Mouse (Mus musculus) B cell, adult 2 months (primary cell): ENCODE data around the gene Pglyrp1.
"Not testable (repeated sequence)": the region's sequence is repeated elsewhere in the genome, so short reads cannot be mapped to it uniquely, and the experiment has no call there.

ENCODE experiments used
- DNase-seq, 2 experiments: peaks; one replicate each; pipeline ENCODE4 v3.0.0; 2022

Gene Pglyrp1

DNA sequence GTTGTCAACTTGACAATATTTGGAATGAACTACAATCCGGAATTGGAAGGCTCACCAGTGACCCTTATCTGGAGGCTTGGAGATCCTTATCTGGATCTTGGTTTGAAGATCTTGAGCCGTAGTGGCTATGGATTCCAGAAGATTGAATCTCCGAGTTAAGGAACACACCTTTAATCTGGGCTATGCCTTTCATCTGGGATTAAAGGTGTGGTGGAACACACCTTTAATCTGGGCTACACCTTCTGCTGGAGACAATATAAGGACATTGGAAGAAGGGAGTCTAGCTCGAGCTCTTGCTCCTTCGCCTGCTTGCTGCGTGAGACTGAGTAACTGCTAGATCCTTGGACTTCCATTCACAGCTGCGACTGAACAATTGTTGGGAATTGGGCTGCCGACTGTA, at the start of gene Pglyrp1:
Gene Pglyrp1, plus strand, starts transcription at position 301 of the 400 bp plus-strand sequence.
- not testable (repeated sequence) for DNase-seq

DNA sequence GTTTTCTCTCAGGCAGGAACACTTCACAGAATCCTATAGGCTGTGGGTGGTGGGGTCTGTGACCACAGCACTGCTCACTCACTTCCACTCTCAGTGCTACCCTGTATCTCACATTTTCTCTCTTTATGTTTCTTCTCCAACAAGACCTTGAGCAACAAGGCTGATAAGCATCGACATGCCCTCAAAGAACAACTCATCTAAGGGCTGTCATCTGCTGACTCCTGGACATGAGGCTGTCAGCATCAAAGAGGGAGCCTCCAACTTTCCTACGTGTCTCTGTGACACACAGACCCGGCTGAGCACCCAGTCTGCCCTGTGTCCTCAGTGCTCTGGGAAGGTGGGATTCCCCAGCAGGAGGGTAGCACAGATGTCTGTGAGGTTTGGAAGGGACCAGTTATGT, 49.6 kb upstream of the Pglyrp1 start, which contains the start of gene Psg17:
Gene Psg17, minus strand, starts transcription at position 101 of the 400 bp plus-strand sequence.
- DNase-seq, result no peak

DNA sequence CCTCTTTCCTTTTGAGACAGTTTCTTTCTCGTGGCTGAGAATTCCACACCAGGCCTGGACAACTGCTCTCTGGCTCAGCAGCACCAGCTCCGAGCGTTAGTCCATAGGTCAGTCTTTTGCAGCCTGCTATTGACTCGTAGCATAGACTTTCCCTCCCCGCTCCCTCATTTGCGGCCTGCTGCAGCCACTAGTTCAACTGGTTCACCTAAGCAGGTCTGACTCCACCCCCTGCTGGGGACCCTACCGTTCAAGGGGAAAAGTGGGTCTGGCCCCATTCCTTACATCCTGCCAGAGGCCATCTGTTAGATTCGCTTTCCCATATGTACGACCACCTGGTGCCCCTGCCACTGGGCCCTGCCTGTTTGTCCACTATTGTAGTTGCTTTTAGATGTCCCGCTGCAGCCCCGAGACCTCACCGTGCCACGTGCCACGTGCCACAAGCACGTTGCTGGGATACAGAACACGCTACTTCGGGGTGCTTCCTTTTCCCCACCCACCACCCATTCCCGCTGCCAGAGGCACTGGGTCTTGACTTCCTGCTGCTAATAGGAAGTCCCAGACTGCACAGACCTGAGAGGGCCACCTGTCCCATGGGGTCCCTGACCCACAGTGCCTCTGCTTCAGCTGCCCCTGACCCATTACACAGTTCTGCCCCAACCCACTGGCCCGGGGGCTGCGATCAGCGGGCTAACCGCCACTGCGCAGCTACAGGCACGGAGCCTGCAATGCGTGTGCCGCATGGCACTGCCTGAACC, 43.2 kb upstream of the Pglyrp1 start:
- no peak for DNase-seq

DNA sequence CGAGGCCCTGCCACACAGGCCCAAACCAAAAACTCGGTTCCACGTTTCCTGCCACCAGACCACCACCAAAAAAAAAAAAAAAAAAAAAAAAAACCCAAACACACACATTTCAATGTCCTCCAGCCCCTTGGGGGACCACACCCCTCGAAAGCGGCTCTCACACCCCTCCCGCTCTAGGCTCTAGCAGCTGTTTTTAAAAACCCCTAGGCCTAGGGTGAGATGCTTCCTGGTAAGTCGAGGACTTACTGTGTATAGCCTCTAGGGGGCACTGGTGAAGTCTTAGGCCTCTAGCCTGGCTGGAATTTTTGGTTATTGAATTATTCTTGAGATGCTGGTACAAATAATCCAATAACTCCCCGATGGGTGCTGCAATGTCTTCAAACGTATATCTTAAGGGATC, 42.5 kb upstream of the Pglyrp1 start:
- no peak for DNase-seq

DNA sequence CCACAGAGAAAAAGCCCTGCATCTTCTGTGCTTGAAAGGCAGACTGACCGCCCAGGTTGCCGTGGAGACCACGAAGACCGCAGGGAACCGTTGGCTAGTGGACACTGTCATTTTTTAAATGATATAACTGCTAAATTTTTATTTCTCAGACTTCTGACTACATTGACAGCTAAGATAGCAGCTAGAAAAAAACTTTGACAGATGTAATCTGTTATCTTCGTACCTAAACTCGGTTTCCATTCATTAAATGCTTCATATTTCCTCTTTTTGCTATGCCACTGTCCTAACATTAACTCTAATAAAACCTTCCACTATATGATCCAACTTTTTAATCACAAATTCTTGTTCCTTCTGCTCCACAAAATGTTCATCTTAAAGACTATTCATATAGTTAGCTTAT, 41.6 kb upstream of the Pglyrp1 start:
- DNase-seq, result no peak

DNA sequence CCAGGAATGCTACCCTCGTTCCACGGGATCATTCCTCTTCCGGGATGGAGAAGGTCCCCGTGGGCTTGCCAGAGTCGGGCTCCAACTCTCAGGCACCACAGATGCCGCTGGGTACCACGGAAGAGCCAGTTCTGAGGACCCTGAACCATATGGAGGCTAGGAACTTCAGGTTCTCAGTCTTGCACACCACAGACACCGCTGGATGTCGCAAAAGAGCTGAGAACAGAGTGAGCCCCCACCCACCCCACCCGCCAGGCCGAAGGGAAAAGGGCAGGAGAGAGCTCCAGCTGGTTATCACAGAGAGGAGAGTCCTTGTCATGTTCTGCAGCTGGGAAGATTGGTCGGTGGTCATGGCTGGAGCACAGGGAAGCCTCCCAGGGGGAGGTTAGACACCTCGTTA, 38.8 kb upstream of the Pglyrp1 start:
- DNase-seq, result no peak

DNA sequence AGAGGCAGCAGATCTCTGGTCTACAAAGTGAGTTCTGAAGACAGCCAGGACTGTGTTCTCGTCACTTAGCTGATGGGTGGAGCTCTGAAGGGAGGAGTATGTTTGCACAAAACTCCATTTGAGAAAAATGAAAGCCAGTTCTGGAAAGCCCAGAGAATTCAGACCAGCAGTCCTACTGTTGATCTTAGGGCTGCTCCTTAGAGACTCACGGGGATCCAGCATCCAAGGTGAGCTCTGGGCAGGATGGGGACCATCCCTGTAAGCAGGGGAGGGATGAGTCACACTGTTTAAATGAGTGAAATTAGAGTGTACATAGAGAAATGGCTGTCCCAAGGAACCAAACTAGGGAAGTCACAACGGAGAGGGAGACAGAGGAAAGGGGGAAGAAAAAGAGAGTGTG, 31.3 kb upstream of the Pglyrp1 start, which contains the start of gene Mill2:
Gene Mill2, plus strand, starts transcription at position 102 of the 400 bp plus-strand sequence.
- DNase-seq, result no peak

DNA sequence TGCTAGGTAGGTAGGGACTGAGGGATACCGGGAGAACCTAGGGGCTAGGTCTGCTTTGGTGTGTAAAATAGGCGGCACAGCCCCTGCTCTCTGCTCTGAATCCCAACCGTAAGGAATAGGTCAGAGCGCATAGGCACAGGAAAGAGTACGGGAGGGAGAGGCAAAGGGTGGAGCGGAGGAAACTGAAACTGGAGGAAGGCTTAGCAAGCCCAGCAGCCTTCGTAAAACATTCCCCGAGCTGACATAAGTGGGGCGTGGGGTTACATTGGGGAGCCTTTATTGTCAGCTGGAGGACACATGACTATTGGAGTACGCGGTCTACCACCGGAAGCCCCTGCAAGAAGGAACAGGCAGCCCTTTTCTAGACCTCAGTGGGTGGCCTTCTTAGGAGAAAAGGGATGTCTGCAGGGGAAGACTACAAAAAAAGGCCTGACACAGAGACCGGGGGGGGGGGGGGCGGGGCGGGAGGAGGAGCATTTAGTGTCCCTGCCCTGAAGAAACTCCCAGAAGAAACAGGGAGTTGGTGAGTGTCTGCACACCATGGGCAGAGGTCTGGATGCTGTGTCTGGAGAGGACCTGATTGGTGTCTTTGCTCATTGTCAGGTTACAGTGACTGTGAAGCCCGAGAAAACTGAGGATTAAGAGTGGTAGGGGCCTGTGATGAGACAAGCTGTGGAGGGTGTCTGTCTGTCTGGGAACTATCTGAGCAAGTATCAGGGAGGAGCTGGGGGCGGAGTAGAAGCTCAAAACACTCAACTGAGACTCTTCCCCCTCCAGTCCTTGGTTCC, 30.6 kb upstream of the Pglyrp1 start:
- no peak for DNase-seq

DNA sequence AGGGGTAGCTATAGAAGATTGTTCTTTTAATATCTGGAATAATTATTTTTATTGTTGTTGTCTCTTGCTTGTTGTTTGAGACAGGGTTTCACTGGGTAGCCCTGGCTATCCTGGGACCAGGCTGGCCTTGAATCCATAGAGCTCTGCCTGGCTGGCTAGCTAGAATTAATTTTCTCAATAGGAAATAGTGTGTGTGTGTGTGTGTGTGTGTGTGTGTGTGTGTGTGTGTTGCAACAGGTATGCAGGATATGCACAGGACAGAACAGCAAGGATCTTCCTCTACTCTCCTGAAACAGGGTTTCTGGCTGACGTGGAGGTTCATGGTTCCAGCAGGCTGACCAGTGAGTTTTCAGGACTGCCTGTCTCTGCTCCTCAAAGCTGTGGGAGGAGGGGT, 30.0 kb upstream of the Pglyrp1 start:
- DNase-seq, result no peak

DNA sequence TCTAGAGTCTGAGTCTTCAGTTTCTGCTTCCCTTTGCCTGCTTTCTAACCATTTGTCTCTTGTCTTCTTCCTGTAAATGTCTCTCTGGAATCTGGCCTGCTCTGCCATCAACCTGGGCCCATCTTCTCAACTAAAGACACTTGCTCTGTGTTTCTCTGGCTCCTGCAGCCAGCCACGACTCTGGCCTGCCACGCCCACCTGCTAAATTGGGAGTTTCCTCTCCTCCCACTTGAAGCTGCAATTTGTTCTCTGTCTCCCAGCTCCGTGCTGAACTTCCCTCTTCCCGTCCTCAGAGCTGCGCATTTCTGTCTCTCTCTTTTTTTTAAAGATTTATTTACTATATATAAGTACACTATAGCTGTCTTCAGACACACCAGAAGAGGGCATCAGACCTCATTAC, 26.3 kb upstream of the Pglyrp1 start:
- DNase-seq, result no peak

DNA sequence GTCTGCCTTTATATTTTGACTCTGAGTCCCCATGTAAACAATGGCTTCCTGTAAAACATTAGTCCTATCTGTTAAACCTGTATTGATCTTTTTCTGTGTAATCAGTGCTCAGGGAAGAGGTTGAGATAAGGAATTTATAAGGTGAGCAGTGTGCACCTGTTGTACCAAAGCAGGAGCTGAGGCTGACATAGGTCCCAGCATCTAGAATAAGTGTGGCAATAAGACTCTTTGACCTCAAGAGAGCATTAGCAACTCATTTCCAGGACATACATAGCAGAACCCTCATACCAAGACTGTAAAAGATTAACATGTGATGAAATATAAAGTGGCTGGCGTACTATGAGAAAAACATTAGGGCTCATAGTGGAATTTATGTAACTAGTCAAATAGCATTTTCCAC, 22.7 kb upstream of the Pglyrp1 start:
- DNase-seq, result no peak

DNA sequence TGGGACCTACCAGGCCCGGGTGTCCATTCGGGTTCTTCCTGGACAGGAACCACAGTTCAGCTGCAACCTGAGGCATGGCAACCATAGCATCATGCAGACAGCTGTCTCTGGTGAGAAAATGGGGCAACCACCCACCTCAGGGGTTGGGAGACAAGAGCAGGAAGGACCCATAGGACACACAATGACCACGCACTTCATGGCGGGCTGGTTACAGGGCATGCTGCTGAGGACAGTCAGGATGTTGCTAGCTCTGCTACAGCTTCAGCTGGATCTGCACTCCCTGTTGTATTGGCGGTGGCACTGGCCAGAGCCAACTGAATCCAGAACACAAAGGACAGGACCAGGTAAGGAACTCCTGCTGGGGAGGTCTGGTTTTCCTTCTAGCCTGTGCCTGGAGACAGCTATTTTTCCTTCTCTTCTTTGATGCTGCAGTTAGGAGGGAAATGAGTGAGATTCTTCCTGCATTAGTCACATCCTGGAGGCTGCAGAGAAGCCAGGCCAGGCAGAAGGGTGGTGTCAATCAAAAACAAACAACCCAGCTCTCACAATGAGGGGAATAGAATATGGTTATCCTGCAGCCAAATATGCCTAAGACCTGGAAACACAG, 12.7 kb upstream of the Pglyrp1 start:
- DNase-seq, result no peak

DNA sequence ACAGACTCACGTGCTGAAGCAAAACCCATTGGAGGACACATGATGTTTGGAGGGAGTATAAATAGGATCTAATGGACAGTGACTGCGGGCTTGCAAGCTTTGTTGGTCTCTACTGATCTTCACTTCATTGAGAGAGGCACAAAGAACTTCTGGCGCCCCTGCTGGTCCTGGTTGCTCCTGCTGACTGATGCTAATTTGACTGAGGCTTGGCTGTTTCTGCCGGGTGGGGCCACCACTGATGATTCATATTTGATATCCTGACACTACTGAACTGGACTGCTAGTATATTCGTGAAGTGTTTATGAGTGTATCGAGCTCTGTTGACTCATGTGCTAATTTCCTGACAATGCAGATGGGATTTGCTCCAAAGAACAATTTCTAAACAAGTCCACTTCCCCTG, 8.3 kb upstream of the Pglyrp1 start:
- DNase-seq, result no peak

DNA sequence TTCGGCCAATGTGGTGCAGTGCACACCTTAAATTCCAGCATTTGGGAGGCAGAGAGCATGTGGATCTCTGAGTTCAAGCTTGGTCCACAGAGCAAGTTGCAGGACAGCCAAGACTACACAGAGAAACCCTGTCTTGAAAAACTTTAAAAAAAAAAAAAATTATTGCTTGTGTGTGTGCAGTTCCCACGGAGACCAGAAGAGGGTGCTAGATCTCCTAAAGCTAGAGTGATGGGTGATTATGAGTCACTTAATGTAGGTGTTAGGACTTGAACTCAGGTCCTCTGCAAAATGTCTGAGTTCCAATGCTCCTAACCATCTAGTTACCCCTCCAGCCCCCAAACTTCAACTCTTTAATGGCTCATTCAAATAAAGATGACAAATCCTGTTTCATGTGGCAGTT, 2.6 kb upstream of the Pglyrp1 start:
- DNase-seq, result no peak

DNA sequence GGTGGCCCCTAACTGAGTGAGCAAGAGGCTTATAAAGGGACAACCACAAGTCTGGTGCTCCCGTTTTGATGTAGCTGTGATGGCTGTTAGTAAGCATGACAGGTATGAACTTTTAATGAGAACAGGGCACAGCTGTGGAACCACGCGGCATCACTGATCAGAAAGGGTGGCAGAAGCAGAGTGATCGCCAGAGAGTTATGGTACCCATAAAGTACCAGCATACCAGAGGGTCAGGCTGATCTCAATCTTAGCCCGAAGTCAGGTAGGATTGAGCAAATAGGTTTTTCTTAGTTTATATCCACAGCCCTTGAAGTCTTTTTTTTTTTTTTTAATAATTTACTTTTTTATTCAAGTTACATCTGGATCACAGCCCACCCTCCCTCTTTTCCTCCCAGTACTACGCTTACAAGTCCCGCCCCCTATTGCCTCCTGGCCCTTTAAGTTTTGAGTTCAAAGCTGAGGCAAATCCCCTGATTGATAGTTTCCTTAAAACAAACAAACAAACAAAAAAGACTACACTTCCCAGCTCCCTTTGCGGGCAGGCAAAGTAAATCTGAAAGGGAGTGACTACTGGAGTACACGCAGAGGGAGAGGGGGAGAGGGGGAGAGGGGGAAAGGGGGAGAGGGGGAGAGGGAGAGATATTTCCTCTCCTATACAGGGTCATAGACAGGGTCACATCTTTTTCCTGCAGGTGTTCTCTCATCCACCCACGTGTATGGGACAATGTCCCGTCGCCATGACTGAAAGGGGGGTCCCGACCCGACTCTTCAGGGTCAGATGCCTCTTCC, 1.1 kb downstream of the Pglyrp1 start:
- DNase-seq, result no peak

DNA sequence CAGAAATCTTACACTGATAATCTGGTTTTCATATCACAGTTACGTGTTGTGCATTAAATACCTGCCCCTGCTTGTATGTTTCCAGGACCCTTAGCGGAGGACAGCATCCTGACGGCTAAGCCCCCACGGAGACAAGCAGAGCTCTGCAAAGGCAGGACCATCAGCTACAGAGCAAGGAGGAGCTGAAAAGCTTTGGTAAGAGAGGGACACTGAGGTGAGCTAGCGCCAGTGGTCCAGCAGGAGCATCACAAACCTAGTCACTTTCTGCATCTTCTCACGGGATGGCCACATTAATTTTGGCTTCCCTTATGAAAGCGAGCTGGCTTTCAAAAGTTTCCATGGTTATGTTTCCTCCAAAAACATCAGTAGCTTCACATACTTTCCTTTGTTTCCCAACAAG, 1.7 kb downstream of the Pglyrp1 start:
- no peak for DNase-seq

DNA sequence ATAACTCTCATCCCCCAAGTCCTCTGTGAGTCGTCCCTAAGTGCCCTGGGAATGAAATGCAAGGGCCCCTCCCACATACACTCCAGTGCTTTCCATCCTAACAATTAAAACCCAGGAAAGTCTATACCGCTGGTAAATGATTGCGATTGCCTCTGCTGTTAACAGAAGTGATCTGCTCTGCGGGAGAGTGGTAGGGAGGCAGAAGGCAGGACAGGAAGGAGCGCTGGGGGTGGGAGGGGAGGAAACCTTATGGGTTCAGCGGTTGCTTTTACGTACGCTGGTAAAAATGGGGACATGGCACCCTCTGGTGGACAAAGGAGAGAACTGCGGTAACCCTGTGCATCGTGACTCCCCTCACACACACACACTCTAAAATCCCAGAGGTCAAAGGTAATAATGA, 2.1 kb downstream of the Pglyrp1 start:
- DNase-seq, result peak; percentile 74 to 77

DNA sequence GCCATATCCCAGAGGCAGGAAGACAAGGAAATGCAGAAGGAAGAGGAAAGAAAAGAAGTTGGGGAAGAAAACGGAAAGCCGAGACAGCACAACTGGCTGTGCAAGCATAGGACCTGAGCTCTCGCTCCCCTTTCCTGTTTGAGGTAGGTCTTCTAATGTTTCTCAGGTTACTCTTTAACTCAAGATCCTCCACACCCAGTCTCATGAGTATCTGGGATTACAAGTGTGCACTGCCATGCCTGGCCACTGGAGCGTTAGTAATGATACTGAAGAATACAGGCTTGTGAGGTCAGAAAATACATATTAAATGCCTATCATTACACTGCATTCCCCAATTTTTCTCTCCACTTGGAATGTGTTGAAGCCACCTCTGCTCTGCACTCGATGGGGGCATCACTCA, 4.2 kb downstream of the Pglyrp1 start:
- DNase-seq, result no peak

DNA sequence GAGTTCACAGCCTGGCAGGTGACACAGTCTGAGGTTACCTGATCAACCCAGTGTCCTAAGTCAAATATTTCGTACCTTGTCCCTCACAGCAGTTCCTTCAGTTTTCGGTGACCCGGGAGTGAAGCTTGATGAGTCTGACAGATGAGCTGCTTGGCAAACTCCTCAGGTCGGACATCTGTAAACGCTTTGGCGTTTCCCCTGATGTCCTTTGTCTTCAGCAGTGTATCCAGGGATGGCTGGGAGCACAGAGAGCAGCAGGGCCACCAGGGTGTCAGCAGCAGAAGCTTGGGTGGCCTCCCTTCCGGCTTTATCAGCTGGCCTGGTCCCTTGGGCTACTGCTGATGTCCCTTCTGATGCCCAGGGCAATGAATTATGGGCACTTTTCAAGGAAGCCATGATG, 7.6 kb downstream of the Pglyrp1 start:
- no peak for DNase-seq

DNA sequence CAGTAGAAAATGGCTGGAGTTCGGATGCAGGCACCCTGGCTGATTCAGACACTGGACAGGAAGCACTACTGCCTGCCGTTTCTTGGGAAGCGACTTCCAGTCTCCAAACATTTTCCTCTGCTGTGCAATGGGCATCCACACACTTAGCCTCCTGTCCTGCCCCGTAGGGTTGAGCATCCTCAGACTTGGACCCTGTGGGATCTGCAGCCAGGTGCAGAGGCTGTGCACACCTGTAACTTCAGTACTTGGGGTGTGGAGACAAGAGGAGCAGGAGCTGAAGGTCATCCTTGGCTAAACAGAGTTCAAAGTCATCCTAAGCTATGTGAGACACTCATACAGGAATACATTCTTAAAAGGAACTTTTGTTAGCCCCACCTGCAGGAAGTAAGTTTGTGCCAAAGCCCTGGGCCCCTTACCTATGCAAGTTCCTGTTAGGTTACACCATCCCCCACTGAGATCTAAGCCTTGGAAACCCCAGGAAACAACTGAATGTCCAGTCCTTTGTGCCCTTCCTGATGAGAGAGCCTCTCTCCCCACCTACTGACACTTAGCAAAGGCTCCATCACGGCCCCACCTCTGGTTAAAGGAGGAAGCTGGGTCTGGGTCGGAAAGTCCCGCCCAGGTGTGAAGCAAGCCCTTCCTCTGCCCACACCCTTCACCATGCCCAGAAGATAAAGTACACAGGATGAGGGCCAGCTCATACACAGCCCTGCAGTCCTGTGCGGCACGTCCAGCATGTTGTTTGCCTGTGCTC, 13.0 kb downstream of the Pglyrp1 start:
- DNase-seq, result peak; percentile 38 to 45

DNA sequence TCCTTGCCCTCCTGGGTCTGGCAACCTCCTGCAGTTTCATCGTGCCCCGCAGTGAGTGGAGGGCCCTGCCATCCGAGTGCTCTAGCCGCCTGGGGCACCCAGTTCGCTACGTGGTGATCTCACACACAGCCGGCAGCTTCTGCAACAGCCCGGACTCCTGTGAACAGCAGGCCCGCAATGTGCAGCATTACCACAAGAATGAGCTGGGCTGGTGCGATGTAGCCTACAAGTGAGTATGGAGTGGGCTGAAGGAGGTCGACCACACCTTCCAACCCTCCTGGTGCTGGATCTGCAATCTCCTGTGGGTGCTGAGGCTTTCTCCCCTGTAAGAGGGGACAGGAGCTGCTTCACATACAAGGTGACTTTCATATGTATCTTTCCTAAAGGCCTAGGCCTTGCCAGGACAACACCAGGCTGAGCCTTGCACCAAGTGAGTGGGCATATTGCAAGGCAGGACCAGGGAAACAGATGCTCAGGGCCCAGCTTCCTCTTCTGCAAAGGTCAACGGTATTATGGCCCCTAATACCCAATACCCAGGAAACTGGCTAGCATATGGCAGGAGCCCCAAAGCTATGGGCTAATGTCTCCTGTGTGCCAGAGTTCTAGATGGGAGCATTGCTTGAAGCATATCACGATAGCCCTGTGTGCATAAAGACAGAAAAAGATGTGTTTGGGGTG, 13.8 kb downstream of the Pglyrp1 start:
- no peak for DNase-seq

DNA sequence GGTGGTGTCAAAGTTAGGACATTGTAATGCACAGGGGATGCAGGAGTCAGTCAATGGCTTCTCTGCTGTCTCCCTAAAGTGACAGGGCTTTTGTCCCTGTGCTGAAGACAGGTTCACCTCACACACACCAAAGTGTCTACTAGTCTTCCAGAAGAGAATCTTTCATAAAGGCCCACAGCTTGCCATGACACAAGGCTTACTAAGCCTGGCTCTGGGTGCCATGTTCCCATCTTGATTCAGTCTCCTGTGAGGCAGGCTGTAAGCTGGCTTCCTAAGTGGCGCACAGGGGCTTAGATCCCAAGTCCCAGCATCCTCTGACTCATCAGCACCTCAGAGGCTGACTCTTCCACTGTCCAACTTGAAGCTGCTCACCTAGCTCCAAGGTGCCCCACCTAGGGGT, 15.8 kb downstream of the Pglyrp1 start:
- no peak for DNase-seq
